Mouse (Mus musculus) c-Kit-positive CD71-positive TER-119-positive erythroid progenitor cells, embryonic 14.5 days (primary cell): ENCODE measurements around the gene Rrbp1.

Experiments
- DNase-seq: peaks from one replicate; pipeline ENCODE4 v3.0.0-alpha.2; 2013; ENCODE audit warnings: low spot score

Gene Rrbp1

DNA sequence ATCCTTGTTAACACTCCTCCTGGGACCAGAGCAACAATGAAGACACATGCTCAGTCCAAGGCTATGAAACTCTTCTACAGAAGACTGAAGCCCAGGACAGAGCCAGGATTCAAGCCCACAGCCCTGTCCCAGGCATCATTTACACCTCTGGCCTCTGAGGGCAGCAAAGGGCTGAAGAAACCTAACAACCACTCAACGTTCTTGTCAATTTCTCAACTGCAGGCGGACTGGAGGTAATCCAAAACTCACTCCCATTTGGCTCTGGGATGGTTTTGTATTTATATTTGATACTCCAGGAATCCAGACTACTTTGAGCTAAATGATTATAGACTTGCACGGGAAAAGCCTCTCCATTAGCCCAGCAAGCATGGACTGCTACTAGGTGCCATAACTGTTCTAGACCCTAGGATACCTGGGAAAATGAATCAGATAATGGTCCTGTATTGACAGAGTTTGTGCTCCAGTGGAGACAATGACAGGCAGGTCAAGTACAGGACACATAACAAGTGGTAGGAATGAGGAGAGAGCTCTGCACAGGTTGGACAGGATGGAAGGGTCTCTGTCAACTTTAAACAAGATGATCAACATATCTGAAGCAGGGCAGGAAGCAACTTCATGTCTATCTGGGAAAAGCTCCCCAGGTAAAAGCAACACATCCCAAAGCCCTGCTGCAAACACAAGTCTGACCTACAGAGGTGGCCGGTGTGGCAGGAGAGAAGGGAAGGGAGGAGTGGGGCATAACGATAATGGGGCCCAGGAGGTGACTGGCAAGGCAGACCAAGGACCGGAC, 5.7 kb downstream of the Rrbp1 start:
- DNase-seq, result no peak

- no peak for DNase-seq
Observed at GRCm38 (mm10) chr2:144003544-144003943, 7.5 kb downstream of the Rrbp1 start.

DNA sequence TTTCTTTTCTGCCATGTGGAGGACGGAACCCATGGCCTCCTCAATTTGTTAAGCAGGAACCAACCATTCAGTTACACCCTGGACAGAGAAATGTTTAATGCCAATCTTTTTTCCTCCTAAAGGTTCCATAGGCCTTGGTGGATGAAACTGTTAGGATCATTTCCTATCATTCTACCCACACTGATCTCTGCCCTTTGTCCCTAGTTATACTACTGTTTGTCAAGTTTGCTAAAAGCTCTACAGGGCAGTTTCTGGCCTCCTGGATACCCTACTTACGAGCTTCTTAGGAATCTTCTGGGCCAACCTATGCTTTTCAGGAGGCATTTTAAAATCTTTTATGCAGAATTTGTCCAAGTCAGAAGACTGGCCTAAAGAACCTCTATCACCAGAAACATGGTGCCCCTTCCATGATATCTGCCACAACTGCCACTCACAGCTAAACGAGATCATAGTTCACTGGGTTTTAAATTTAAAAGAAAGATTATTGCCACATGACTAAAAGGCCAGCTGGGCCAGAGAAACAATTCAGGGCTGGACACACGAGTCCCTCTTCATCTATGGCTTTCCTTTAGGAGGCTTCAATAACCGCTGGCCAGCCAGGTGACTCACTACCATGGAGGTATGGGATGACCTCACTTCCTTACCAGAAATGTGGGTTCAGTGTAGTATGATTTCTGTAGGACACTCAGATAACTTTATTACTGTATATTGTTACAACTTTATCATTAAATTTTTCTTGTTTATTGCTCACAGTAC, 8.7 kb downstream of the Rrbp1 start:
- DNase-seq, result no peak

GRCm38 (mm10) chr2:143992977-143993376, 18.1 kb downstream of the Rrbp1 start:
- DNase-seq, result no peak

DNA sequence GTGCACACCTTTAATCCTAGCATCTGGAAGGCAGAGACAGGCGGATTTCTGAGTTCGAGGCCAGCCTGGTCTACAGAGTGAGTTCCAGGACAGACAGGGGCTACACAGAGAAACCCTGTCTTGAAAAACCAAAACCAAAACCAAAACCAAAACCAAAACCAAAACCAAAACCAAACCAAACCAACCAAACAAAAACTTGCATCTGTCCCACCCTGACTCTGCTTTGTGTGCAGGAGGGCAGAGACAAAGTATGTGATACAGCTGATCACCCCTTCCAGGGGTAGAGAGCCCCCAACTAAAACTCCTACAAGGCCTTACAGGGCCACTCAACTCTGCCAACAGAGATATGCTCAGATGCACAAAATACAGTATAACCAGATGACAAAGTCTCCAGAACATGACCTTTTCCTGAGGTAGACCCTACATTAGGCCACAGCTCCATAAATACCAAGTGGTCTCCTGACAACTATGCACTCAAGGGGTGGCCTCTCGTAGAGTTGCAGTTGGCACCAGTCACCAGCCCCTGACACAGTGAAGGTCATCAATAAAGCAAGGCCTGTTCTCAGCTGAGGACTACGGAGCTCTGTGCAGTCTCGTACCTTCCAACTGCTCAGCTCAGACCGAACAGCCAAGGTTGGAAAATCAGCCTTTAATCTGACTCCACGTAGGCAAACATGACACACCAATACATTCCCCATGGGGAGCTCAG, 18.9 kb downstream of the Rrbp1 start:
- no peak for DNase-seq

DNA sequence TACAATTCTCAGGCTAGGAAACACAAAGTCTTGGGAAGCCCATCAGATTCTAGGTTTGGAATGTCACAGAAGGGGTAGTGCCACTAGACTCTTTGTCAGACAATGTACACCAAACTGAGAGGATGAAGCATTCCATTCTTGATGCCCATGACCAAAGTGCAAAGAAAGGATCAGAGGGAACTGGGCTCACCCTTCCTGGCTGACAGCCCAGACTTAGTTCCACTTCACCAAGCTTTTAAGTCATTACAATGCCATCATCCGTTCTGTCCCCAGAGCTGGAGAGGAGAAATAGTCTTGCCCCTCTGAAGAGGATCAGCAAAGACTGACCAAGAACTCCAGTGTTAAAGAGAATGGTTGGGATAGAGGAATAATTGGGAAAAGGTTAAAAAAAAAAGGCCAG, 20.1 kb downstream of the Rrbp1 start:
- no peak for DNase-seq

DNA sequence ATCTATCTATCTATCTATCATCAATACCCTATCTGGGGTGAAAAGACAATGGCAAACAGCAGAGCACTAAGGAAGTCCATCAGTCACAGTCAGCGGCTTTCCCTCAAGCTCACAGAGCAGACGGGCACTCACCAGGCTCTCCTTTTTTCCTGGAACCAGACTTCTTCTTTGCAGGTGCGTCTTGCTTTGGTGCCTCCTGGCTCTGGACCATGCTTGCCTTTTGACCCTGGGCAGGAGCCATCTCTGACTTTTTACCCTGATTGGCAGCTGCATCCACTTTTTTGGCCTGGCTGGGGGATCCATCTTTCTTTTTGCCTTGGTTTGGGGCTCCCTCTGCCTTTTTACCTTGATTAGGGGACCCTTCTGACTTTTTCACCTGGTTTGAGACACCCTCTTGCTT, 23.0 kb downstream of the Rrbp1 start:
- no peak for DNase-seq

- DNase-seq, result no peak
Observed at GRCm38 (mm10) chr2:143987485-143987884, 23.6 kb downstream of the Rrbp1 start.

GRCm38 (mm10) chr2:143983482-143983881, 27.6 kb downstream of the Rrbp1 start:
- no peak for DNase-seq

GRCm38 (mm10) chr2:143982901-143983300, 28.2 kb downstream of the Rrbp1 start:
- DNase-seq, result no peak

DNA sequence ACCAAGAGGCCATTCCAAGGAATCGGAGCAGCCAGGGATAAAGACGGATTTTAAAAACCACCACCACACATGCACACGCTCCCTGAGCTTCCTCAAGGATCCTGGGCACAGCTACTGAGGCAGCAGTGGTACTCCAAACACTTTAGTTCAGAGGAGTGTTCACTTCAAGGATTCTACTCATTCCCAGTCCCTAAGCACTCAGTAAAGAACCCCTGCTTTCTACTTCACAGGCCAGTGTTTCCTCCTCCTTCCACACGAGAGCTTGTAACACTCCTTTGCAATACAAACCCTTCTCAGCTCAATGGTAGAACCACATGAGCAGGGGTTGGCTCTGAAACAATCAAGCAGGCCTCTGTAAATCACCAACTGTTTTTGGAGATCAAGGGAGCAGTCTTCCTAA, 28.9 kb downstream of the Rrbp1 start:
- no peak for DNase-seq

DNA sequence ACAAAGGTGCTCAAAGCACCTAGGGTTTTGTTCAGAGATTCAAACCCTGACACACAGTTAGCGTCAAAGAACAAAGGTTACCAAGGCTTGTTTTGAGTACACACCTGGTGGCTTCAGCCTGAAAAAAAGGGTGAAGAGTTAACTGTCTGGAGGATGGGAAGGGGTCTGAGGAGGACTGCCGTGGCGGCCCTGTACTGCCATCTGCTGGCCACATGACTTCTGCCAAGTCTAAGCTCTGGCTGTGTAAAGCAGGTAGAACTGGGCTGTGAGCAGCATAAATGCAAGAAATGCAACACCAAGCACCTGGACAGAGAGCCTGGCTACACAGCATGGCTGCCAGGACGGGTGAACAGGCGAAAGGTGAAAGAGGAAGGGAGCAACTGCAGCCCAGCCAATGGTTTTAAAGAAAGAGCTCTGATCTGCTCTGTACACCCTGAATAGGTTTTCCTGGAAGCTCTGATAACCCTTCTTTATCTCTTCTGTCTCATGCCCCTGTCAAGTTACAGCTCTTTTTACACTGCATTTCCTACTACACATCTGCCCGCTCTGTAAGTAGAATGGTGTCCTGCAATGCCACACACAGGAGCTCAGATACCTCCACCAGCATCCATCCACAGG, 30.2 kb downstream of the Rrbp1 start:
- DNase-seq, result peak; percentile 68

GRCm38 (mm10) chr2:143978444-143979147, 32.5 kb downstream of the Rrbp1 start:
- no peak for DNase-seq

DNA sequence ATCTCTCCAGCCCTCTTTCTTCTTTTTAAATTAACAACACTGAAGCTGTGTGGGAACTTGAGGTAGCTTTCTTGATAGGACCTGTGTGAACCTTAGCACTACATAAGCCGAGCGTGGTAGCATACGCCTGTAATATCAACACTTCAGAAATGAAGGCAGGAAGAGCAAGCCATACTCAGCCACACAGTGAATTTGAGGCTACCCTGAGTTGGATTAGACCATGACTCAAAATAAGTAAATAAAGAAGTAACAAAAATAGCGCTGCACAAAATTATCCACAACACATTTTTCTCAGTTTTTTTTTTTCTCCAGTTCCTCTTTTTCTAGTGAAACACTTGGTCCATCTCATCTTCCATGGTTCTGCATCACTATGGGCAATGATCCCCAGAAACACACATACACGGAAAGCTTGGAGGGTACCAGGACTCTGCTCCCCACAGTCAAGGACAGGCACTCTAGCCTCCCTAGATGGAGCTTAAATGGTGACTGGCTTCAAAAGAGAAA, 35.9 kb downstream of the Rrbp1 start:
- no peak for DNase-seq

DNA sequence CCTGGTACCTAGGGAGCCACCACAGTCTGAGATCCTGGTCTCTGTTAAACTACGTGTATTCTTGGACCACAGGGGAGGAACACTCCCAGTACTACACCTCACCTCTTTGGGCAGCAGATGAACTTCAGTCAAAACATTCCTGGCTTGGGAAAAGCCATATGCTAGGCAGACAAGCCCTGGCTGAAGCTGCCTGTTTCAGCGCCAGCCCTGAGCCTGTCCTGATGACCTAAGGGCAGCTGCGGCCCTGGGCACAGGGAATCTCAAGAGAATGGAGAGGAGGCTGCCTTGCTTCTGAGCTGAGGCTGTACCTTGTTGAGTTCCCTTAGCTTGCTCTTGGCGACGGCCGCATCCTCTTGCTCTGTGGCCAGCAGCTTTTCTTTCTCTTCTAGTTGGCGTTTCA, 37.9 kb downstream of the Rrbp1 start:
- no peak for DNase-seq

DNA sequence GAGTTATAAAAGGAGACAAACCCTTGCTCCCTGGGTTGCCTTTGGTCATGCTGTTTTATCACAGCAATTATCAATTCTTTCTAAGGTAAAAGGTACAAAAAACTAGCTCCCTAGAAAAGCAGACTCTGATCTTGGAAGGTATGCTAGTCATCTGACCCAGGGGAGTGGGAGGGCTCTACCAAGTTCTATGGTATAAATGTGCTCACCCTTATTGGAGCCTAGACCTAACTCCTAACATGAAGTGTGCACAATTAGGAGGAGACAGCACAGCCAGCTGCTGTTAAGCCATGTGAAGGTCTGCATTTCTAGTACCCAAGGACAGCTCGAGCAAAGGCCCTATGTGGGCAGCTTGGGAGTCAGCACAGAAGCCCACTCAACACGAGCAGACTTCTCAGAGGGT, 39.2 kb downstream of the Rrbp1 start:
- no peak for DNase-seq

- DNase-seq, result no peak
Observed at GRCm38 (mm10) chr2:143970841-143971240, 40.2 kb downstream of the Rrbp1 start.

GRCm38 (mm10) chr2:143969260-143969659, 41.8 kb downstream of the Rrbp1 start:
- no peak for DNase-seq

GRCm38 (mm10) chr2:143963318-143963717, 47.7 kb downstream of the Rrbp1 start:
- no peak for DNase-seq

- DNase-seq, result no peak
Observed at GRCm38 (mm10) chr2:143962192-143962591, 48.9 kb downstream of the Rrbp1 start.

- no peak for DNase-seq
Observed at GRCm38 (mm10) chr2:143955746-143956145, 55.3 kb downstream of the Rrbp1 start.

DNA sequence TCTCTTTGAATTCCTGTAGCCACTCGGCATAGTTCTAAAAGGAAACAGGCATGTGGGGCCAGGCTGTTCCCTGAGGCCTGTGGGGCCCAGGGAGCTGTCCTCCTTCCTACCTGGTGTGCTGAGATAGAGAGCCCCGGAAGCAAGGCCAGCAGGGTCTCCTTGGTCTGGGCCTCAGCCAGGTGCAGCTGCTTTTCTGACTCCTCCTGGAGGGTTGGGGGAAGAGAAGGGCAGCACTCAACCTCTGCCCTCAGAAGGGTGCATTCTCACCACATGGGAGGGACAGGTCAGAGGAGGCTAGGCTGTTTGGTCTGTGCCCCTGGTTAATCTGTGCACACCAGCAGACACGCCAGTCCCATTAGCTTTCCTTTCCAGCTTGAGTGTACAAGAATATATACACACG, 56.1 kb downstream of the Rrbp1 start:
- no peak for DNase-seq
